Mouse (Mus musculus): ENCODE measurements around the gene Rbmx.

The Rbmx gene

DNA sequence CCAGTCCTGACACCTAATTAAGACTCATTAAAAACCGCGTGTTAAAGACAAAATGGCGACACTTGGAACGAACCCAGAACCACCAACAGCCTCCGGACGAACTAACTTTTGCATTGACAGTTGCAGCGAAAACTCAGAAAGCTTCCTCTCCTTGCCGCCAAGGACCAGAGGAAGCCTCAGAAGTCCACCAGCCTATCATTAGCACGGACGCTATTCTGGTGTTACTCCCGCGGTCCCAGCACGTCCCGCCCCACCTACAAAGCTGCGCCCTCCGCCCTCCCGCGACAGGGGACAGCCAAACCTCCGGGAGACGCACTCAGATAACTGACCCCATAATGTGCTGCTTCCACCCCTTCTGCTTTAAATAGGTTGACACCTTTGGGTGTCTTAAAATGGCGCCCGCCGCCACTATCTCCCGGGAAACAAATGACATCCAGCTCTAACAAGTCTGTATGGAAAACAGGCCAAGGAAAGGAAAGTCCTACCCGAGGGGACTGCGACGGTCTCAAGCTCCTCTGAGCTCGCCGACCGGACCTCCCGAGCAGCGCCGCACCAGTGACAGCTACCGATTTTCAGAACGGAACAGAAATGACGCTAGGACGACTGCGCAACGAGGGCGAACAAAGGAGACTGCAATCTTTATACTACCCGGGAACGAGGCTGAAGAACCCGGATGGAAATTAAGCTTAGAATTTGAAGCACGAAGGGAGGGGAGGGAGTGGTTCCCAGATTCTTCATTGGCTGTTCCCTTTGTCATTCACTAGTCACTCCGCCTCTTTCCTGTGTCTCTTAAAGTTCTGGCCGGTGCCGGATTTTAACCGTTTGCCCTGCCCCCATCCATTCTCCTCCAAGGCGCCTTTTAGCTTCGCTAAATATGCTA, at the start of gene Rbmx:
TSS of gene Rbmx (minus strand) at position 670 of the 880 bp plus-strand sequence.
- peak; percentile 87 for DNase-seq (ENCODE audit: low read depth, low spot score)

DNA sequence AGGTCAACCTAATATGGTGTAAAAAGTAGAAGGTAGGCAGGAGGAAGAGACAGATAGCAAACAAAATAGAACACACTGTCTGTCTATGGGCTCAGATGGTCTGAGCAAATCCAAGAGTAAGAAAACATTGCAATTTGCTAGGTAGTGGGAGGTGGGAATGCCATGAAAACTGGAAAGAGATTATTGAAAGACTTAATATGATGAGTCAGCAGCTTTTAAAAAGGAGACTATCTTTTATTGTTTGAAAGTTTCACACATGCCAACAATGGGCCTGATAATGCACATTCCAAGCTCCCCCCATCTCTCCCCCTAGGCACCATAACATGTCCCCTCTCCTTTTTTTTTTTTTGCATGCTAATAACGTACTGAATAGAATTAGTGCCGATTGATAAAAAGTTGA, 41.1 kb upstream of the Rbmx start:
- no peak for DNase-seq (ENCODE audit: low read depth, low spot score)

DNA sequence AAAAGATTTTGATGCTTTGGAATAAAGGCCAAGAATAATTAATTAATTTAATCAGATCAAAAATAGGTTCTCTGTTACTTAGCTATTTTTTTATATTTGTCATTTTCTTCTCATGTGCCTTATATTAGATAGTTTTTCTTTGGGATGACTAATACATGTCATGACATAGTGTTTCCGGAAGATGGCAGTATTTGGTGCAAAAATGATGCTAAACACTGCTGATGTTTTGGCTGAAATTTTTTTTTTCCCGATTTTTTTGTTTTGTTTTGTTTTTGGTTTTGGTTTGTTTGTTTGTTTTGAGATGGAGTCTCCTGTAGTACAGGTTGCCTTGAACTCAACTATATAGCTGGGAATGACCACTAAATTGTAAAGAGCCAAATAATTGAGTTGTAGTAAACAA, 38.8 kb upstream of the Rbmx start:
- peak; percentile 5 for DNase-seq (ENCODE audit: low read depth, low spot score)

DNA sequence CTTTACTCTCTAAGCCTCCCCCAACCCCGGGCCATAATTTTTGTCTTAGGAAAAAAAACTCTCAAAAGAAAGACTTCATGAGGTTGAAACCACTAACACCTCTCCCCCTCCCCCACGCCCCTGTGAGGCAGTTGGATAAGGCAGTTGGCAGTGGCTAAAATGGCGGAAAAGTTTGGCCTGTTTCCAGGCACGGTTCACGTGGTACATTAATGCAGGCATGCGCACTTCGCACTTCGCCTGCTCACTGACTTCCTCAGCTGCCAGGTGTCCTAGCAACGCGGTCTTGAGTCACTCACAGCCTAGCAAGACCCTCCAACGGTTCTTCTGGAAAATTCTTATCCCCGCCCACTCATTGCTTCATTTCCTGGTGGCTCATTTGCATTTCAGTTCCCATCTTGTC, 15.9 kb upstream of the Rbmx start, which contains the start of gene Gm364:
TSS of gene Gm364 (plus strand) at position 386 of the 400 bp plus-strand sequence.
- DNase-seq (ENCODE audit: low read depth, low spot score) = no peak

DNA sequence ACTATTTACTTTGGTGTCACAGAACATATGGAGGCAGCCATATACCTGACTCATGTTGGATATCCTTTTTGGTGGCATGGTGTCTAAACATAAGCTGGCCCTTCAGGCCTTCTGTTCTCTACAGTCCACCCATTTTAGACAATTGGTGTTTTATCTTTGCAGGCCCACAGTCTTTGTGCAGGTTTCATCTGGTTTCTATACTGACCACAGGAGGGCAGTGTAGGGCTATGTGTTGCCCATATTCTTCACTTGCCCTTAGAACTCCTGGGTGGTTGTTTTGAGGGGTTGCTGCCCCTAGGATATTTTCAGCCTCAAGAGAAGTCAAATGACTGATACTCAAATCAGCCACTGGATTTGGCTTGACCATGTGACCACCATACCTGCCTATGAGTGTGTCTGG, 10.8 kb upstream of the Rbmx start:
- no peak for DNase-seq (ENCODE audit: low read depth, low spot score)

DNA sequence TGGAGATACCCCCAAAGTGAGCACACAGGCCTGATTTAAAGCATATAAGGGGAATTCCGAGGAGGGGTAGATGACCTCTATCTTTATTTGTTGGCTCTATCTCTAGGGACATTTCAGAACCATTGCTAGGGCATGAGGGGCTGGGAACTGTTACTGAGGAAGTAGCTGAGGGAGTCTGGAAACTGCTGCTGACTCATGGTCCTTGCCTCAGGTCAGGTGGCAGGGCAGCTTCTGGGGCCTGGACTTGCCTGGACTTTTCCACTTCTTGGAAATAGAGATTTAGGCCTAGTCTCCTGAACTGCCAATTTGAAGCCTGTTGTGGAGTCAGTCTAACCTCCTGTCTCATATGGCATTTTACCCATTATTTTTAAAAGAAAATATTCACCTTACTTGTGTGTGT, 8.6 kb upstream of the Rbmx start:
- no peak for DNase-seq (ENCODE audit: low read depth, low spot score)

DNA sequence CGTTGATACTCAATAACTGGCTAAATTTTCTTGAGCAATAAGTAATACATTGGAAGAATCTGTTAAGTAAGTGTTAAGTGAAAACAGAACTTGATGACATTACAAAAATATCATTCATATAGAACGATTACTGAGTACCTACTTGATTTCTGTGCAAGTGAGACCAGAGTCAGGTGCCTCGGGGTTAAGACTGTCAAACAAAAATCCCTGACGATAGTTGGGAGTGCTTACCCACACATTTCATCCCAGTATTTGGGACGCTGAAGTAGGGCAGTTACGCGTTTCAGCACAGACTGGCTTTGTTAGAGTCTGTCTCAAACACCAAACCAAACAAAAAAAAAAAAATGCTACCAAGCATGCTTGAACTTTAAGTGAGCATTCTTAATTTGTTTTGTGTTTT, 576 bp upstream of the Rbmx start:
- DNase-seq (ENCODE audit: low read depth, low spot score) = no peak

DNA sequence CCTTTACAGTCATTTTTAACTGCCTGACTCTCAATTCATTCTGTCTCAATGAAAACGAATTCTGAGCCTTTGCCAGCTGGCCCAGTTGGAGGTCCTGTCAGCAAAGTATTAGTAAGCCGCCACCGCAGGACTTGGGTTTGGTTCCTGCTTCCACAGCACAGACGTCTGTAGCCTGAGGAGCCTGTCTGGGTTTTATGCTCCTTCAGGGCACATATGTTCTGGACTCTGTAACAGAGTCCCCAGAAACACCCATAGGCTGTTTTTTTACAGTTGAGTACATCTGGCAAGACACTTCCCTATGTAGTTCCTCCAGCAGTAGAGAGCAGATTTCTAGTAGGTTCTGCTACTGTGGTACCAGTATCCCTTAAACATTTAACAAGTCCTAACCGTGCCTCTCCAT, 11.9 kb downstream of the Rbmx start:
- no peak for DNase-seq (ENCODE audit: low read depth, low spot score)

DNA sequence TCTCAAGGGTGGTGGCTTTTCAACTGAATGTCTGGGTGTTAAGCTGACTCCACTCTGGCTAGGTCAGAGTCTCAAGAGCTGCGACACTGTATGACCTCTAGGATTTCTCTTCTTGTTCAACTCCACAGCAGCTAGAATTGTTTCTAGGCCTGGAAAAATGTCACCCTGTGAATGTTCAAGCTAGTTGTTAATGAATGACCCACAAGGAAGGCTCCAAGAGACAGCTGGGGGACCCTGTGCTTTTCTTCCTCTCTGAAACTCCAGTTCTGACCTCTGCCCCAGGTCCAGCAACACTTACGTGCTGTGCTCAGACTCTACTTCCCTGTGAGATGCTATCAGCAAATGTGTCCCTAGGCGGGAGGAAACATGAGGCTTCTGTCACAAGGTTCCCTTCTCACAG, 14.3 kb downstream of the Rbmx start:
- DNase-seq (ENCODE audit: low read depth, low spot score) = no peak

DNA sequence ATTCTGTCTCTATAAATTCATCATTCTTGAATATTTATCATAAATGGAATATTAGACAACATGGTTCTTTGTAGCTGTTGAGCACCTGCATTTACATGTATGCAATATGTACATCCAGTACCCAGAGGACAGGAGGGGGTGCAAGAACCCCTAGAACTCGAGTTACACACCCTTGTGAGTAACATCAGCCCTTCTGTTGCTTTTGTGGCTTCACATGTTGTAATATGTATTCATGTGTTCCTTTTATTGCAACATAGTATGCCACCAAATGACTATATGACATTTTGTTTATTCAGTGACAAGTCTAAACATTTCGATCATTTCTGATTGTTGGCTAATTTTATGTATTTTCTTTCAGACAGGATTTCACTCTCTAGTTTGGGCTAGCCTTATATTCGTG, 15.7 kb downstream of the Rbmx start:
- DNase-seq (ENCODE audit: low read depth, low spot score) = no peak

DNA sequence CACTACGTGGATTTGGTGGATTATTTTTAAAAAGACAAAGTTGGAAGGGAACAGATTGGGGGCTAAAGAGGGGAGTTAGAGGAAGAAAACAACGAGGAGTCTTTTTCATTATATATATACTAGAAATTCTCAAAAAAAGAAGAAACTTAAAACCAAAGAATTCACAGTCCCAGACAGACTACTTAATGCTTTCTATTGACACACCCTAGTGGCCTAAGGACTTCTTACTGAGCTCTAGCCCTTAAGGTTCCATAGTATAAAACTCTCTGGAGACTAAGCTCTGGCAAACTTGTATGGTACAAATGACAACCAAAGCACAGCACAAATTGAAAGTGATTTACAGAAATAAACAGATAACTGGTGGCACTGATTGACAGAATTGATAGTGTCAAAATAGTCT, 18.8 kb downstream of the Rbmx start:
- no peak for DNase-seq (ENCODE audit: low read depth, low spot score)

DNA sequence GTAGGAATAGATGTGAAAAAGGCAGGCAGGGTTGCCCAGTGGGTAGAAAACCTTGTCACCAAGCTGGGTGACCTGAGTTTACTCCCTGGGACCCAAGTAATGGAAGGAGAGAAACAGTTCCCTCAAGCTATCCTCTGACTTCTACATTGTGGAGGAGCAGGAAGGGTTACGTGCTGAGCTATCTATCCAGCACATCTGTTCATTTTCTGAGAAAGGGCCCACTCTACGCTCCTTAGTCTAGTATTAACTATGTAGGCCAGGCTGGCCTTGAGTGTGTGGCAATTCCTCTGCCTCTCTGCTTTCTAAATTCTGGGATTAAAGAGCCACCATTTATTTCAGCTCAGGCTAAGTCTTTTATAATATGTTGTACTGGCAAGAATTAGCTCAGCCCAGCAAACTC, 19.3 kb downstream of the Rbmx start:
- no peak for DNase-seq (ENCODE audit: low read depth, low spot score)

DNA sequence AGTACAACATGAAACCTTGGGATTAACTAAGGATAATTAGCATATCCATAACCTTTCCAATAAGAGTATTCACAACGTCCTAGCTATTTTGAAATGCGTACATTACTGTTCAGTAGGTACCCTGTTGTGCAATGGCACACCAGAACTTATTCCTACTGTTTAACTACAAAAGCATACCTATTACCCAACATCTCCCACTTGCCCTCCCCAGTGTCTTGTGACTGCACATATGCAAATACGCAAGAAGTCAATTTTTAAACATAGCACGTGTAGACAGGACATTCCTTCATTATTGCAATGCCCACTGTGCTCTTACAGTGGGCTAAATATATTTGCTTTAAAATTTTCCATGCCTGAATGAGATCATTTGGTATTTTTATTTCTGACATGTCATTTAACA, 19.9 kb downstream of the Rbmx start:
- DNase-seq (ENCODE audit: low read depth, low spot score) = no peak

DNA sequence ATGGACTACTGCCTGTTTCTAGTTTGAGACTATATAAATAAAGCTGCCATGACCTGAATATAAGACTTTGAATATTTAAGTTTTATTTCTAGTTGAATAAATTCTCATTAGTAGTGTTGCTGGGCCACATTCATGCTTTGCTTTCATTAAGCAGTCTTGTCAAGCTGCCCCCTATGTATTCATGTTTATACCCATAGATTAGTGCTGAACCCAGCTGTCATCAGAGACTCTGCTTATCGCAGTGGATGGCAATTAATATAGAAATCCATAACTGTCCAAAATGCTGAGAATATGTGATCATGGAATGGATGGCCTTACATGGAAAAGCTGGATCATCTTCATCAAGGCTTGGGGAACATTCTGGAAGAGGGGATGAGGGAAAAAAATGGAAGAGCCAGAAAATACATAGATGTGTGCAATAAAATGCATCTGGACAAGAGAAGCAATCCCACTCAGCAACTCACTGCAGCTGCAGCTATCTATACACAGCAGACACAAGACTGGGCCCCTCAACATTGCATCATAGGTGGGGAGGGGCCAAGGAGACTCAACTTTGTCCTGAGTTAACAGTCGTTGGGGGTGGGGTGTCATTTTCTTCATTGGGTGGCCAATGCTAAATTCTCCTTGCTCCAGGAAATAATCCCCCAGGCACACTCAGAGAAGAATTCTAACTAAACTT, 27.8 kb downstream of the Rbmx start:
- DNase-seq (ENCODE audit: low read depth, low spot score) = no peak

DNA sequence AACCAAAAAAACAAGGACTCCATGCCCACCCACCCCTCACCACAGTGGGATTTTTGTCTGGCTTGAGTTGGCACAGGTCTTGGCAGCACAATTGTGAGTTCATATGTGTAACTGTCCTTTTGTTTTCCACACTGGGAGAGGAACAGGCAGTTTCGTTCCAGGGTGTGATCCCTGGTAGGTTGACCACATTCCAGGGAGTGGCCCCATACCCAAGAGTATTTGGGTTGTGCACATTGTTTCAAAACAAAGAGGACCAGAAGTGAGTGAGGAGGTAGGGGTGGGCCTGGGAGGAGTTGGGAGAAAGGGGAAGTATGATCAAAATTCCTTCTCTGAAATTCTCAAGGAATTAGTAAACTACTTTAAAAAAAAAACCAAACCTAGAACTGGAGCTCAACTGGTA, 33.5 kb downstream of the Rbmx start:
- DNase-seq (ENCODE audit: low read depth, low spot score) = no peak

DNA sequence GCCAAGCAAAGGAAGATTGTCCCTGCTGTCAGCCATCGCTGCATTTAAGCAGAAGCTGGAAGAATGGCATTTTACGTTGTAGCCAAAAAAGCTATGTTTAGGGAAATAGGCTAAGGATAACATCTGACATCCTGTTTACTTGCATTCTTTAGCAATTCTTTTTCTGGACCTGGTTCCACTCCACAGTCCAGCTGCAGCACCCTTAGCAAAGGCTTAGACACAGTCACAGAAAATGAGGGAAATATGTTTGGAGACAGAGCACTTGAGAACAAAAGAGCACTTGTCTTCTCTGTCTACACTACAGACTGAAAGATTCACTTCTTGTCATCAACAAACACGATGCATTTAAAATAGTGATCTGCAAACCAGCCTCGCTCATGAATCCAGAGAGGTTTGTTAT, 53.6 kb downstream of the Rbmx start:
- no peak for DNase-seq (ENCODE audit: low read depth, low spot score)

DNA sequence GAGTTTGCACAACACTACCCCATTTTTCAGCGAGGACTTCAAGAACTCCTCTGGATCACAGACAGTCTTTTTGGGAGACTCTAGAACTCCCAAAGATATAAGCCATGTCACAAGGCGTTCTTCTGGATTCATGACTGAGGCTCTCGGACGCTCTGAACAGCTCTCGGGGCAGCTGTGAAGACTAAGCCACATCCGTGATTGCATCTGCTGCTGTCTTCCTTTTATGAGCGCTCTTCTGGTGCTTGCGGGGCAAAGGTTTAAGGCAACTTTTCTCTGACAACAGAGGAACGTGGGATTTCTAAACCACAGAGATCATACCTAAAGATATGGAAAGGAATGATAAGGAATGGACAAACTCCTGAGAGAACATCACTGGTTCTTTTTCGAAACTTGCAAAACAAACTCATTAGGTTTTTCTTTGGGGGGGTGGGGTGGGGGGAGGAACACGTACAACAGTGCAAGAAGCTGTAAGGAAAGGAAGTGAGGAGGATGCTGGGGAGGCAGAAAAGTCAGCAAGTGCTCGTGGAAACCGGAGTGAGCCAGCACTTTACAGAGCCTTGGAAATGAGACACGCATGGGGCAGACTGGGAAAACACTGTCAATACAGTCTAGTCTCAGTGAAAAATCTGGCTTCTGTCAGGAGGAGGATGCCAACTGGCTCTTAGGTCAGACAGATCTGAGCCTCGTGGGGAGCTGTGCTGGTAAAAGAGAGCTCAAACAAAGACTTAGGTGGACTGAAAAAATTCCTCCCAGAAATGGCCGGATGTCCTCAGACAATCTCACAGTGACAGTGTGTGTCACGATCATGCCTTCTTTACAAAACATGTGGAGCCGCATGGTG, 54.2 kb downstream of the Rbmx start, which contains the start of gene Arhgef6:
TSS of gene Arhgef6 (minus strand) at position 359 of the 841 bp plus-strand sequence.
- no peak for DNase-seq (ENCODE audit: low read depth, low spot score)

DNA sequence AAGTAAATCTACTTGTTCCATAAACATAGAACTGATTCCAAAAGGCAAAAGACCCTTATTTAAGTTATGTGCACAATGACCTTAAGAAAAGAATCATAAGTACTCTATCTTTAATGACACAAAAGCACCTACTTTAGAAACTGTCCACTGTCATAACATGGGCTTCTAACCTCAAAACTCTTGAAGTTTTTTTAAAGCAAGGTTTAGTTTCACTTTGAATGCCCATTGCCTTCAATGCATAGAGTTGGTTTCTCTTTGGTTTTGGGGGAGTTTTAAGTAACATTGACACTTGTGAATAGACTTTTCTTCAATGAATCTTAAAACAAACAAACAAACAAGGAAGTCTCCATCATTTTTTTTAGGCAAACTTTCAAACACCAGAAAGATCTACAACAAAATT, 55.3 kb downstream of the Rbmx start:
- no peak for DNase-seq (ENCODE audit: low read depth, low spot score)

DNA sequence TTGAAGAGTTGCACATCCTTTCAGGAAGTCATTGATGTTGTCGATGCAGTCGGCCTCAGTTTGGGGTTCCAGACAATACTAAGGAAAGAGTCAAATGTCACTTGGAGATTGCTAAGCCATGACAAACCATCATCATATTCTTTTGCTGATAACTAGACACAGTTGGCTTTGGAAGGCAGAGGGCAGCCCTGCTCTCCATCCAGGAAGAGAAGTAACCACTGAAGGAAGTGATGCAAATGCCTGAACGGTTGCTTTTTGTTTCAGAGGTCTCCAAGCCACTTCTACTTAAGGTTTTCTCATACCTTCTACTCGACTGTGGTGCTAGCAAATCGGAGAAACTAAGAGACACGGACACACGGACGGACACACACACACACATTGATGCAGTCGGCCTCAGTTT, 55.9 kb downstream of the Rbmx start:
- no peak for DNase-seq (ENCODE audit: low read depth, low spot score)

DNA sequence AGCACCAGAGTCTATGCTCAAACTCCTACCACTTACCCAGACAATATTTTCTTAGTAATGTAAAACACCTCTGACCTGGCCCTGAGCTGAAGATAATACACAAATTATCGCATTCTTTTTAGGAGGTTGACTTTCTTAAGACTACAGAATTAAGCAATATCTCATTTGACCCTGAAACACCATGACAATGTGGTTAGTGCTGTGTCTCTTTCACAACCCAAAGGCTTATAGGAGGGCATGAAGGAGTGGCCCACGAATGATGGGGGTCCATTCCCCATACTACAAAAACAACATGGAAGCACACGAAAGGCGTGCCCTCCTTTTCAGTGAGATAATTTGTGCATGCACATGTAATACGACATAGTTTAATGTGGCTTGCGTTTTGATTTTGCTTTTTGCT, 57.5 kb downstream of the Rbmx start:
- no peak for DNase-seq (ENCODE audit: low read depth, low spot score)
